Mouse (Mus musculus): ENCODE results near the gene Jmjd8. TPM values are rescaled to one million over a fixed set of nuclear protein-coding genes. Genes with fewer than 3 reads are reported as not detected.
A peak's percentile ranks its signal among the peaks of the same experiment; 100 is the strongest.

The Jmjd8 gene
- polyA plus RNA-seq, 1 experiment from 2014 or later = 50.2 TPM

DNA sequence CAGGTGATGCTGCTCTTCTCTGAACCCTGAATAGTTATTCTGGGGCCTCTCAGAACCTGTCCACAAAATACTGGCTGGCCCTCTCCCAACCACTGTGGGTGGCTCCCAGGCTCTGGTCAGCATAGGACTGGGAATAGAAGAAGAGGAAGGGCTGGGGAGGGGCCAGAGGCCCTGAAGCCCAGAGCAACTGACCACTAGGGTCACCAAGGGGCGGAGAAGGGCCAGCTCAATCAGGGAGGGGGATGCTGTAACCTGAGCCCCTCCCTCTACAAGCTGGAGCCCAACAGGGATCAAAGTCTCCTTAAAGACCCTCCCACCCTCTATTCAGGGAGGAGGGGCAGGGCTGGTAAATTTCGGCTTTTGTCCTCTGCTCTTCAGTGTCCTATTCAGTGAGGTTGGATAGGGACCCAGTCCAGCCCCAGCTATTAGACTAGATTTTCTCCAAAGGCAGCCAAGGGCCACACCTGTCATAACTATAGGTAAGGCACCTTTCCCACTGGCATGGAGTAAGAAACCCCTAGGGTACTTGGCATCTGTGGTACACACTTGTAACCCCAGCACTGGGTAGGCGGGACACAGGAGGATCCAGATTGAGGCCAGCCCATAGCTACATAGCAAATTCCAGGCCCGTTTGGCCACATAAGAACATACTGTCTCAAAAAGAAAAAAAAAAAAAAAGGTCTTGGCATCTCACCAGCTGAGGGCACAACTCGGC, 51.7 kb downstream of the Jmjd8 start, which contains the start of gene Wfikkn1:
Wfikkn1 (minus strand) TSS at position 663 of the 715 bp plus-strand sequence.
- no peak within 1 kb of the TSS for H3K4me2 ChIP-seq (ENCODE audit: low read length)
- H3K4me3 ChIP-seq (replicated peaks; ENCODE audit: low read depth, low read length) = no peak within 1 kb of the TSS
- H3K9ac ChIP-seq (replicated peaks; ENCODE audit: low read length) = peak within 1 kb of the TSS; percentile 7; the same call in 1 of the 2 replicates
- H3K27me3 ChIP-seq (ENCODE audit: control insufficient read depth, insufficient read depth, low read length) = no peaks in the 10 kb centered on the region
- H3K27ac ChIP-seq (replicated peaks; ENCODE audit: low read depth, low read length) = peak within 1 kb of the TSS; percentile 27; the same call in 1 of the 2 replicates
- peaks cover 57% of the 10 kb centered on the region for H3K36me3 ChIP-seq (ENCODE audit: control insufficient read depth, insufficient read depth, low read length)
- WGBS = 19% methylated on average over 5 of the region's 5 CpGs
- no peak for ATAC-seq (ENCODE audit: low FRiP score, low TSS enrichment)
- no peaks in the 10 kb centered on the region for H3K9me3 ChIP-seq (ENCODE audit: control insufficient read depth, low read length)
- DNase-seq = no peak
- peaks cover 34% of the 10 kb centered on the region for H3K4me1 ChIP-seq (ENCODE audit: control insufficient read depth, insufficient read depth, low read length)

DNA sequence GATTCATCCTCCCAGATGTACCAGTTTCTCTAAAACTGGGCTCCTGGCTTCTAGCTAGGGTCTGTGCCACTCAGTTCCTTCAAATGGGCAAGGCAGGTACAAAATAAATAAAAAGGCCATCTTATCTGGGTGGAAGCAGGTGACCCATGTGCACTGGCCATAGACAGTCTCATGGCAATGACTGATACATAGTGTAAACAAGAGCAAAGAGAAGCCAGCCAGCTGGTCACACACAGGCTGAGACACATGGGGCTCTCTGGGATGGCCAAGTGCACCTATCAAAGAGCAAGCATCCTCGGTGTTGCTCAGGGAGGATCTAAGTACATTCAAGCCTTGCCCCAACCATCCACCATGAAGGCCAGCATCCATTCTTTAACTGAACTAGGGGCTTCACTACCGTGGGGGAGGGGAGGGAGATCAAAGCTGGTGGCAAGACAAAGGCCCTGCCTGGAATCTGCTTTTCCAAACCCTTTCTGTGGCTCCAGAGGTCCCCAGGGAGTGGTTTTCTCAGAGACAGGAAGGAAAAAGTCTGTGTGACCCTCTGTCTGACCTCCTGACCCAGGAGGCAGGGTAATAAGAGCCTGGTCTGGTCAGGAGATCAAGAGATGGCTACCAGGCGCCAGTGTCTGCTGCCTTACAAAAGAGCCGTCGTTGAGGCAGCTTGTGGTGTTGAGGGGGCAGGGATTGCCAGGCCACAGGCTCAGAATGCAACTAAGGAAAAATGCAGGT, 52.4 kb downstream of the Jmjd8 start:
- Histone ChIP-seq H3K4me3 (replicated peaks; ENCODE audit: low read depth, low read length) (no peak overlapping the region), H3K36me3 (ENCODE audit: control insufficient read depth, insufficient read depth, low read length) (peaks cover 58% of the 10 kb centered on the region), H3K4me2 (ENCODE audit: low read length) (no peak overlapping the region), H3K27ac (replicated peaks; ENCODE audit: low read depth, low read length) (peak overlapping the region; percentile 27; the same call in 1 of the 2 replicates), H3K4me1 (ENCODE audit: control insufficient read depth, insufficient read depth, low read length) (peaks cover 31% of the 10 kb centered on the region), H3K27me3 (ENCODE audit: control insufficient read depth, insufficient read depth, low read length) (no peaks in the 10 kb centered on the region), H3K9me3 (ENCODE audit: control insufficient read depth, low read length) (no peaks in the 10 kb centered on the region), H3K9ac (replicated peaks; ENCODE audit: low read length) (peak overlapping the region; percentile 7; the same call in 1 of the 2 replicates)
- DNase-seq = peak; percentile 65
- no peak for ATAC-seq (ENCODE audit: low FRiP score, low TSS enrichment)
- 4% methylated on average over 5 of the region's 5 CpGs for WGBS

Small RNA genes within 50 kb of the gene (microRNA-seq; reads per million reads assigned to microRNA genes)
- gene Mir3082 (0.88 reads per million), gene Mir6966 (not detected)

Other genes with a start within 250 kb of the Jmjd8 start
- gene Lmf1, start 249.8 kb upstream of the Jmjd8 start, polyA plus RNA-seq (2014; fragmentation: Nextera tagmentation; extraction: Ambion mirVana) = 19.5 and 20.8 TPM in 2 replicates
- gene Gng13, start 111.7 kb upstream of the Jmjd8 start, polyA plus RNA-seq (2014; fragmentation: Nextera tagmentation; extraction: Ambion mirVana) = 4.3 and 6.0 TPM in 2 replicates
- gene Chtf18, start 101.4 kb upstream of the Jmjd8 start, polyA plus RNA-seq (2014; fragmentation: Nextera tagmentation; extraction: Ambion mirVana) = 4.5 and 5.0 TPM in 2 replicates
- 25.7 and 28.1 TPM in 2 replicates for gene Rpusd1, start 101.2 kb upstream of the Jmjd8 start, polyA plus RNA-seq (2014; fragmentation: Nextera tagmentation; extraction: Ambion mirVana)
- gene Mslnl, start 92.8 kb upstream of the Jmjd8 start, polyA plus RNA-seq (2014; fragmentation: Nextera tagmentation; extraction: Ambion mirVana) = not detected in 2 replicates
- 0.72 TPM in 1 of 2 replicates, not detected in the other for gene Msln, start 74.5 kb upstream of the Jmjd8 start, polyA plus RNA-seq (2014; fragmentation: Nextera tagmentation; extraction: Ambion mirVana)
- 32.7 and 33.3 TPM in 2 replicates for gene Narfl, start 55.1 kb upstream of the Jmjd8 start, polyA plus RNA-seq (2014; fragmentation: Nextera tagmentation; extraction: Ambion mirVana)
- 155 and 181 TPM in 2 replicates for gene Haghl, start 43.2 kb upstream of the Jmjd8 start, polyA plus RNA-seq (2014; fragmentation: Nextera tagmentation; extraction: Ambion mirVana)
- 0.18 and 0.20 TPM in 2 replicates for gene Ccdc78, start 42.3 kb upstream of the Jmjd8 start, polyA plus RNA-seq (2014; fragmentation: Nextera tagmentation; extraction: Ambion mirVana)
- gene Fam173a, start 36.0 kb upstream of the Jmjd8 start, polyA plus RNA-seq (2014; fragmentation: Nextera tagmentation; extraction: Ambion mirVana) = 89.0 and 103 TPM in 2 replicates
- gene AC134908.4, start 33.2 kb upstream of the Jmjd8 start, polyA plus RNA-seq (2014; fragmentation: Nextera tagmentation; extraction: Ambion mirVana) = not detected in 2 replicates
- 5.8 and 9.7 TPM in 2 replicates for gene Metrn, start 31.7 kb upstream of the Jmjd8 start, polyA plus RNA-seq (2014; fragmentation: Nextera tagmentation; extraction: Ambion mirVana)
- gene Fbxl16, start 19.8 kb upstream of the Jmjd8 start, polyA plus RNA-seq (2014; fragmentation: Nextera tagmentation; extraction: Ambion mirVana) = 37.2 and 39.8 TPM in 2 replicates
- gene Wdr24, start 5.2 kb upstream of the Jmjd8 start, polyA plus RNA-seq (2014; fragmentation: Nextera tagmentation; extraction: Ambion mirVana) = 30.0 and 31.7 TPM in 2 replicates
- 310 and 386 TPM in 2 replicates for gene Stub1, start 4.5 kb downstream of the Jmjd8 start, polyA plus RNA-seq (2014; fragmentation: Nextera tagmentation; extraction: Ambion mirVana)
- gene Rhbdl1, start 8.4 kb downstream of the Jmjd8 start, polyA plus RNA-seq (2014; fragmentation: Nextera tagmentation; extraction: Ambion mirVana) = 45.5 and 57.4 TPM in 2 replicates
- 8.0 and 12.9 TPM in 2 replicates for gene Gm20683, start 12.9 kb downstream of the Jmjd8 start, polyA plus RNA-seq (2014; fragmentation: Nextera tagmentation; extraction: Ambion mirVana)
- 9.6 and 16.8 TPM in 2 replicates for gene Rhot2, start 16.0 kb downstream of the Jmjd8 start, polyA plus RNA-seq (2014; fragmentation: Nextera tagmentation; extraction: Ambion mirVana)
- 14.4 and 17.1 TPM in 2 replicates for gene Wdr90, start 32.6 kb downstream of the Jmjd8 start, polyA plus RNA-seq (2014; fragmentation: Nextera tagmentation; extraction: Ambion mirVana)
- gene Mcrip2, start 39.9 kb downstream of the Jmjd8 start, polyA plus RNA-seq (2014; fragmentation: Nextera tagmentation; extraction: Ambion mirVana) = 13.9 and 19.3 TPM in 2 replicates
- 58.2 and 75.9 TPM in 2 replicates for gene Mettl26, start 46.2 kb downstream of the Jmjd8 start, polyA plus RNA-seq (2014; fragmentation: Nextera tagmentation; extraction: Ambion mirVana)
- gene Wfikkn1, start 52.0 kb downstream of the Jmjd8 start, polyA plus RNA-seq (2014; fragmentation: Nextera tagmentation; extraction: Ambion mirVana) = 0.61 and 0.70 TPM in 2 replicates
- gene Rab40c, start 90.9 kb downstream of the Jmjd8 start, polyA plus RNA-seq (2014; fragmentation: Nextera tagmentation; extraction: Ambion mirVana) = 29.4 and 46.9 TPM in 2 replicates
- 53.6 and 57.9 TPM in 2 replicates for gene Pigq, start 116.1 kb downstream of the Jmjd8 start, polyA plus RNA-seq (2014; fragmentation: Nextera tagmentation; extraction: Ambion mirVana)
- 0.16 and 0.32 TPM in 2 replicates for gene Nhlrc4, start 116.1 kb downstream of the Jmjd8 start, polyA plus RNA-seq (2014; fragmentation: Nextera tagmentation; extraction: Ambion mirVana)
- gene A930017K11Rik, start 123.7 kb downstream of the Jmjd8 start, polyA plus RNA-seq (2014; fragmentation: Nextera tagmentation; extraction: Ambion mirVana) = 3.3 and 5.2 TPM in 2 replicates
- gene Capn15, start 156.9 kb downstream of the Jmjd8 start, polyA plus RNA-seq (2014; fragmentation: Nextera tagmentation; extraction: Ambion mirVana) = 21.1 and 25.7 TPM in 2 replicates
- gene Rab11fip3, start 240.7 kb downstream of the Jmjd8 start, polyA plus RNA-seq (2014; fragmentation: Nextera tagmentation; extraction: Ambion mirVana) = 27.4 and 28.6 TPM in 2 replicates

Measured in midbrain, embryonic 14.5 days (tissue).